Mouse (Mus musculus) regulatory T cell (primary cell): ENCODE measurements at regions not wholly inside any gene's neighbourhood (a gene's known extent, or its start where the extent isn't known, plus 50 kb on each side); places are given as distances from the start of the nearest gene placed in this dataset.

Source experiments
- in situ Hi-C: fragments of 300-600 bp; cut with MboI, MseI; formaldehyde crosslinking; loops from one replicate; pipeline ENCODE4 v1.15.1; 2025; ENCODE audit warnings: high pct_unique_total_duplicates

DNA sequence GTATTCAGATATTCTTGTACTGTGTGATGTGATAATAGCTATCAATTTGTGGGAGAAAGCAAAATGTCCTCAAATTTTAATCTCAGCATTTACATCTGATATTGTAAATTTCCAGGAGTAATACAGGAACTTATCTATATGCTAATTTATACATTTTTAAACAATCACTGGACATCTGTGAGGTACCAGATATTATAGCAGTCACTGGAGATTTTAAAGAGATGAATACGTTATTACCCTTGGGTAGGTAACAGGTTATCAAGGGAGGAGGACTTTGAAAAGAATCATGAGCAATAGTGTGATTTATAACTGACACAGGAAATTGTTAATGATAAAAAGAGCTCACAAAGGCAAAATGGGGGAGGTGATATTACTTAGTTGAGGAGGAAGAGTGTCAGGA is 1466.0 kb upstream of the Lrrtm3 start:
- in situ Hi-C loops: no loop called here

- in situ Hi-C loops: loop anchor here (25.0 kb wide), 1 partner anchor 1305 kb away; no protein-coding TSS in a partner anchor
Observed at GRCm38 (mm10) chr10:65542136-65542535, 1452.1 kb upstream of the Lrrtm3 start.
